Mouse (Mus musculus) large intestine, adult 2 months (tissue): Measurements from ENCODE around the gene Syne2. TPM values are rescaled to one million over a fixed set of nuclear protein-coding genes. Genes with fewer than 3 reads are reported as not detected.
A peak's percentile ranks its signal among the peaks of the same experiment; 100 is the strongest.

Experiments used
- DNase-seq: peaks from one replicate; pipeline ENCODE4 v3.0.0-alpha.2; 2012; ENCODE audit warnings: low read depth, low spot score
- WGBS: fragments of 180-500 bp; shearing (Covaris S2); methylation state at CpG from one replicate; pipeline ENCODE4 v1.1.7; 2018; 5-methylcytosine and 5-hydroxymethylcytosine counted together
- polyA plus RNA-seq: library from polyadenylated mRNA; depleted of rRNA; stranded (reverse); fragments of >200 nt; gene quantifications from 2 replicates; pipeline ENCODE4 v1.2.3, GENCODE M21; 2012

The Syne2 gene
- polyA plus RNA-seq, 1 experiment = 22.3 TPM

DNA sequence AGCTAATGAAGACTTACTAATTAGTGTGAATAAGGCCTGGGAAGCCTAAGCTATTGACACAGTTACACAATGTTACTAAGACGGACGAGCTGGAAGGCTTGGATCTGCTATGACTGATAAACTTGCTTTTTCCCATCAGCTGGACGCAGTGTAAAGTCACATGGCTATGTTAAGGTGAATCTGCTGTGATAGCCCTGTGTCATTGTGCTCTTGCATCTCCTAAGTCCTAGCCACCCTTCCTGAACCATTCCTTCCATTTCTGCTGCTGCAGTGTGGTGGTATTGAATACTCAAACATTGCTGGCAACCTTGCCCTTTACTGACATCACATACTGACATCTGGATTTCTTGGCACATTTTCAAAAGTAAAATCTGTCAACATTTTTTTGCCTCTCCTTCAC lies 90.5 kb downstream of the Syne2 start:
- 84% methylated on average over 3 of the region's 3 CpGs for WGBS
- DNase-seq = no peak

DNA sequence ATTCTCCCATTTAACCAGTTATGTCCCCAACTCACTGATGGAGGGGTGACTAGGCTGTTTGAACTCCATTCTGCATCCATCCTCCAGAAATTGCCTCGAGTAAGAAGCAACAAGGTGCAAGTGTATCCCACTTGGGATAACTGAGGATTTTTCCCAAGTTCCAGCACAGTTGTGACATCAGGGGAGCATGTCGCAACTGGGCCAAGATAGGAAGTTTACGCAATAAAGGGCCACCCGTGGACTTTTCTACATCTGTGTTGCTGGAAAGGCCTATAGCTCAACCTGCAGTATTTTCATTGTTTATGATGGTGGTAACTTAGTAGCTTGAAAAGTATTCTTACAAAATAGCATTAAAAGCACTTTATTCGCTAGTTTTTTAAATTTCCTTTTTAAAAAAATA lies 97.8 kb downstream of the Syne2 start:
- 78% methylated on average over 5 of the region's 5 CpGs for WGBS
- no peak for DNase-seq

DNA sequence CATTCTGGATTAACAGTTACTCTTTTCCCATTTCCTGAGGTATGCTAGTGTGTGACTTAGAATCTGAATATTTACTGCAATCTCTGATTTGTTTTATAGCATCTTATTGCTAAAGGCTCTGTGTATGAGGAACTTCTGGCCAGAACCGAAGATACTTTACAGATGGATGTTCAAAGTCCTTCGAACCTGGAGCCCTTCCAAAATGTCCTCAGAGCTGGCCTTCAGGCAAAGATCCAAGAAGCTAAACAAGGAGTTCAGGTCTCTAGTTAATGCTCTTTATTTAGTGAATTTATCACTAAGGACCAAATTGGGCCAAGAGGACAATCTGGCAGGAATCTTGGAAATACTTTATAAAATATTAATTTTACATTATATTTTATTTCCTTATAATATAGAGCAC lies 100.5 kb downstream of the Syne2 start:
- DNase-seq = peak; percentile 13
- 15% methylated on average over 2 of the region's 2 CpGs for WGBS

DNA sequence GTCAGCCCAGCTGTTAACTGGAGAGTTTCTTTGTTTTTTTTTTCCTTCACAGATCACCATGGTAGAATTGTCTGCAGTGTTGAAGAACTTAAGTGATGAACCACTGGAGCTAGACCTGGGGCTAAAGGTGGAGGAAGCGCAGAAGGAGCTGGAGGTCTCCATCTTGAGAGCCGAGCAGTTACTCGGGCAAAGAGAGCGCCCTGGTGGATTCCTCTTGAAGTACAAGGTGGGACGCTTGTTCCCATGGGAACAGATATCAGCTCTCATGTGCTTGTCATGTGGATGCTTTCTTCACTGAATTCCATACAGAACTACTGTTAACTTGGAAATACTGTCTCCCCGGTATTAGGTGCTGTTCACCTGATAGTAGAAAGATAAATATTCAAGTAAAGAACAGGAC lies 101.0 kb downstream of the Syne2 start:
- 76% methylated on average over 6 of the region's 6 CpGs for WGBS
- DNase-seq = no peak

DNA sequence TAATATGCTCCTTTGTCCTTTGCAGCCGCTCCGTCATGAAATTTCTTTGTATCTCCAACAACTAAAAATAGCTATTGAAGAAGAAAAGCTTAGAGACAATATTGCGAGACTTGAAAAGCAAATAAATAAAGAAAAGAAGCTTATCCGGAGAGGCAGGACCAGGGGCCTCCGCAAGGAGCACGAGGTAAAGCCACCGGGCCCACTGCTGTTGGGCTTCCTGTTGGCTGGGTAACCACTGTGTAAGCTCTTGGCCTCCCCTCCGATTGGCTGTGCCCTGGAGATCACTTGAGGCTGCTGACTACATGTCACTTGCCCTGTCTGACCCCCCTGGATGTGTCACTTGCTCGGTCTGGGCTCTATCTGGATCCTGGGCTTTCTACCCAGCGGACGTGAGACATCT lies 105.0 kb downstream of the Syne2 start:
- 88% methylated on average over 11 of the region's 11 CpGs for WGBS
- no peak for DNase-seq

DNA sequence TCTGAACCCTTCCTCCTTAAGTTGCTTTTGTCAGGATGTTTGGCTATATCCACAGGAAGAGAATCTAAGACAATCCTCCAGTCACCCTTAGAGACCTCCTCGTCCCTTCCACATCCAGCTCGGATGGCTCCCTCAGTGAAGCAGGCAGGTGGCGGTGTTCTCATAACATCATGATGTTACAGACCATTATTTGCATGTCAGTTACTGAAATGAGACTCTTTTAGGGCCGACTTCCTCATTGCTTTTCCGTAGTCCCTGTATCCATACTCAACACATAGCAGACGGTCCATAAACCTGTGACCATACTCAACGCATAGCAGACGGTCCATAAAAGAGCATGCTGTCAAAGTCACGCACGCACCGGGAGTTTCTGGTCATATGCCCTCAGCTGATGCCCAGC lies 106.9 kb downstream of the Syne2 start:
- DNase-seq = no peak
- WGBS = 74% methylated on average over 11 of the region's 11 CpGs

DNA sequence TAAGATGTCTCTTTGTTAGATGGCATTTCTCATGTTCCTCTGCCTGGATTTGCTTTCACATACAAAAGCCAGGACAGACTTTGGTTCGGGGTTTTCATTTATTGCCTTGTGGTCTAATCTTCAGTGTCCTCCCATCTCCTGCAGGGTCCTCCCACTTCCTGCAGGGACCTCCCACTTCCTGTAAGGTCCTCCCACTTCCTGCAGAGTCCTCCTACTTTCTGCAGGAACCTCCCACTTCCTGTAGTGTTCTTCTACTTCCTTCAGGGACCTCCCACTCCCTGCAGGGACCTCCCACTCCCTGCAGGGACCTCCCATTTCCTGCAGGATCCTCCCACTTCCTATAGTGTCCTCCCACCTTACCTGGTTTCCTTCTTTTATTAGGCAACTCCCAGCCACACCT lies 109.7 kb downstream of the Syne2 start:
- DNase-seq = no peak
- 63% methylated on average over 1 of the region's 1 CpGs for WGBS

DNA sequence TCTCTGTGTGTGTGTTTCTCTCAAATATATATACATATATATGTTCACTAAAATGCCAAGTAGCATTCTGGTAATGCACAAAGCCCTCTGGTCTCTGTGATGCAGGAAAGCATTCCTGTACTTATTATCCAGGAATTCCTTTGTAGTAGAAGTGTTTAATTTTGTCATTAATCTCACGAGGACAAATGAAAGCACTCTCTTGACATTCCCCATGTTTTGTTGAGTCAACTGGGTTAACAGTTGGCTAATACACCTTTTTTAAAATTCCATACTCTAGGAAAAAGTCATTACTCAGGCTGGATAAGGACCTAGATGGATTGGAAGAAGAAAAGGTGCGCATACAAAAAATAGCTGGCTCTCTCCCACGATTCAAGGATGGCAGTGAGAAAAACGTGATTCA lies 115.6 kb downstream of the Syne2 start:
- WGBS = 83% methylated on average over 4 of the region's 4 CpGs
- DNase-seq = no peak

DNA sequence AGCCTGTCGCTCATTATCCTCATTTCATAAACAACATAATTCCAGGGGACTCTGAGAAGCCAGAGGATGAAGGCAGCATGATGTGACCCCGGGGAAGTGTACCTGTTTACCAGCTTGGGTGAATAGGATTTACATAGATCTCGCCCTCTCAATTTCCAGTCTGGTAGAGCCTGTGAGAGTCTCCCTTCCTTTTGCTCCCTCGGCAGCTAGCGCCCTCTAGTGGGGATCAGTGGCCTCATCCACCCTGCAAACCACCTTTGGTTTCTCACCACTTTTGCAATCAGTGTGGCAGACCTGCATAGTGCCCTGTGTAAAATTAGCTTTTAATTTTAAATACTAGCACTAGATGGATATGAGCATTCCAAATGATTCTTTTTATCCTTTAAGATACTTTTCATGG lies 133.4 kb downstream of the Syne2 start:
- WGBS = 51% methylated on average over 5 of the region's 5 CpGs
- DNase-seq = peak; percentile 11

DNA sequence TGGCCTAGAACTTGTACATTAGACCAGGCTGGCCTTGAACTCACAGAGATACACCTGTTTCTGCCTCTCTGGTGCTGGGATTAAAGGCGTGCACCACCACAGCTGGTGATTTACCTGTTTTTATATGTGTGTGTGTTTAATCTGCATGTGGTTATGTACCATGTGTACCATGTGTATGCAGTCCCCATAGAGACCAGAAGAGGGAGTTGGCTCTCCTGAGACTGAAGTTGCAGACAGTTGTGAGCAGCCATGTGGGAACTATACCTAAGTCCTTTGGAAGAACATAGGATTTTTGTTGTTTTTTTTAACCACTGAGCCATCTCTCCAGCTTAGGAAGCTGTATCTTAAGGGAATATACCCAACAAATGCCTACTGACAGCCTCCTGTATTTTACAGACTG lies 134.1 kb downstream of the Syne2 start:
- no peak for DNase-seq
- 100% methylated on average over 1 of the region's 1 CpGs for WGBS

DNA sequence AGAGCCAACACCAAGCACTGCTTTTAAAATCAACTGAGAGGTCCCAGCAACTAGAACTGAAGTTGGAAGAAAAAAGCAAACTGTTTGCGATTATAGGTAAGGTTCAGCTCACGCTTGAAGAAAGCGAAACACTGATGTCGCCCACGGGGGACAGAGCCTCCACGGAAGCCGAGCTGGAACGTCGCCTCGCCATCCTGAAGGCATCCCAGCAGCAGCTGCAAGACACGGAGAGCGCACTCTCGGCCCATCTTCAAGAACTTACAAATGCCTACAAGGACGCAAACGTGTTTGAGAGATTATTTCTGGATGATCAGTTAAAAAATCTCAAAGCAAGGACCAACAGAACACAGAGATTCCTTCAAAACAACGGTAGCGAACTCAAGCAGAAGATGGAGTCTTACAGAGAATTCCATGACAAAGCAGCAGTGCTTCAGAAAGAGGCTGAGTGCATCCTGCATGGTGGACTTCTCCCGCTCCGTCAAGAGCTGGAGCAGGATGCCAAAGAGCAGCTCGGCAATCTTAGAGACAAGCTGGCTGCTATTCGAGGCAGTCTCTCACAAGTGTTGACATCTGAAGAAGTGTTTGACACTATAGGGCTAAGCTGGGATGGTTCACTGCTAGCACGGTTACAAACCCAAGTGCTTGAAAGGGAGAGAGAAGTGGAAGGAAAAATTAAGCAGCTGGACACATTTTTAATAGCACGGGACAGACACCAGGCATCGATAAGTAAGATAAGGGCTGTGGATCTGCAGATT lies 148.7 kb downstream of the Syne2 start:
- DNase-seq = no peak
- 95% methylated on average over 24 of the region's 24 CpGs for WGBS

DNA sequence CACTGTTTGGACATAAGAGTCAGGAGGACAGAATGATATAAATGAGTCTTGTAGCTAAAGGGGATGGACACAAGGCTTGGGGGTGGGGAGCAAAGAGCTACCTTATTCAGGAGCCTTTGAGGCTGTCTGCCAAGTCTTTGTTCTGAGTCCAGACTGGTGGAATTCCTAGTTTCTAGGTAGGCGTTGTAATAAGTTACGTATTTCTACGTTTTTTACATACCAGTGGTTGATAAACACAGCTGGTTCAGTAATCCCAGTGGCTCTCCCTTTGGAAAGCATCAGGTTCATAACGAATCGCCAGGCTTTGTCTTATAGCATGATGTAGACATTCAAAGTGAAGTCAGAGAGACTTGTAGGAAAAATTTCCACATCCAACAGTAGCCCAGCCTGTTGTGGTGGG lies 161.1 kb downstream of the Syne2 start:
- no peak for DNase-seq
- 67% methylated on average over 5 of the region's 5 CpGs for WGBS

DNA sequence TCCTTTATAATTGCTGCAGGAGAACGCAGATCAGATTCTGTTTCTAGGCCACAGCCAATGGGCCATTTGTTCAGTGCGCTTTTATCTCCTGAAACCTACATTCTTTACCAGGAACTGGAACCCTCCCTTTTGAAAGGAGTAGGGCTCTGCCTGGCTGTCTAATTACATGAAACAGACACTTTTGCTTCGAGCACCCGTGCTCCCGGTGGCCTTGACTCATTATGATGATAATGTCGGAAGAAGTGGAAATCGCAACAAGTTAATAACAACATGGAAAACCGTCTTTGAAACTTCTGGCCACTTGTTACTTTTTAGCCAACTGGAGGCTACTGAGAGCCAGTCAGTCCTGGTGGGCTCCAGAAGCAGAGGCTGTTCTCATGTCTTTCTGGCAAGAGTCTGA lies 165.4 kb downstream of the Syne2 start:
- WGBS = 86% methylated on average over 8 of the region's 8 CpGs
- no peak for DNase-seq

DNA sequence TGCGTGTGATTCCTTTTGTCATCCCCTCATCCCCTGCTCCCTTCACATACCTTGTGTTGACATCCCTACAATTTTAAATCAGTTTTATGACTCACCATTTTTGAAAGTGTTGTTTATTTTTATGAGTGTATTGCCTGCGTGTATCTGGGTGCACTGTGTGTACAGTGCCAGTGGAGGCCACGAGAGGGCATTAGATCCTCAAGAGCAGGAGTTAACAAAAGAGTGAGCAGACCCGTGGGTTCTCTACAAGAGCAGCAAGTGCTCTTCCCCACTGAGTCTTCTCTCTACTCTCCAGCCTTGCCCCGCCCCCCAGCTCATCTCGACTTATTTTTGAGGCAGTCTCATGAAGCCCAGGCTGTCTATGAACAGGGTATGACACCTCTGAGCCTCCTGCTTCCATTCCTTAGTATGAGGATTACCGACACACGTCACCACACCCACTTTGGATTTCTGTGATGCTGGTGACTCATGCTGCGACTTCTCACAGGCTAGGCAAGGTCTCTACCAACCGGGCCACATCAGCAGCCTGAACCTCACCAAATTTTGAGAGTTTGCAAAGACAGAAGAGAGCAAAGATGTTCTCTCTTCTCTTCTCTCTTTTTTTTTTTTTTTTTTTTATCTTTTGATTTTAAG lies 174.4 kb downstream of the Syne2 start:
- no peak for DNase-seq

DNA sequence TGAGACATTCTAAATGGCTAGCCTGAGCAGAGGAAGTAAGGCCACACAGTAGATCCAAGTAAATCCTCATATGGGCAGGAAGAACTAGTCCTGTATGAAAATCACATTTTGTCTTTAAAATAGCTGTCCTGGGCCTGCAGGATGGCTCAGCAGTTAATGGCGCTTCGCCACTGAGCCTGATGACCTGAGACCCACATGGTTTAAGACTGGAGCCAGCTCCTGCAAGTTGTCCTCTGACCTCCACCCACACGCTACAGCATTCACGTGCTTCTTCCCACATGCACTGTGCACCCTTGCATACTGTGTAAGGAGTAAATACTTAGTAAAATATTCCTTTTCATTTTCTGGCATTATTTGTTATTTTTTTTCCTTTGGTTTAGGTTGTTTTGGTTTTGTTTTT lies 175.0 kb downstream of the Syne2 start:
- DNase-seq = no peak
- 96% methylated on average over 4 of the region's 4 CpGs for WGBS

More for the DNA sequence above, 174.4 kb downstream of the Syne2 start:
- 61% methylated on average over 10 of the region's 10 CpGs for WGBS

DNA sequence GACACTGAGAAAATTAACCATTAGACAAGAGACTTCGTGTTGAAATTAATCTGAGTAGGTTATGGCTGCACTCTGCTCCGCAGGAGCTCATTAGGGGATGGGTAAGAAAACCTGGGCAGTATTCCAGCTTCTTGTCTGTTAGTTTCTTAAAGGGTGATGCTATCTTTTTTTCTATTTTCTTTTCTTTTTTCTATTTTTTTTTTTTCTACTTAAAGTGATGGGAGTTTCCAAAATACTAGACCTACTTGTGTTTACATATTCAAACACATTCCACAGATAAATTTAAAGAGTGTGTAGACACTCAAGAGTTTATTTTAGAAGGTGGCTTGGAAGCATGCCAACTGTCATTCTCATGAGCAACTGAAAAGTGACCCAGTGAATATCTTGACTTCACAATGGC lies 177.2 kb downstream of the Syne2 start:
- DNase-seq = no peak
- 10% methylated on average over 2 of the region's 2 CpGs for WGBS

DNA sequence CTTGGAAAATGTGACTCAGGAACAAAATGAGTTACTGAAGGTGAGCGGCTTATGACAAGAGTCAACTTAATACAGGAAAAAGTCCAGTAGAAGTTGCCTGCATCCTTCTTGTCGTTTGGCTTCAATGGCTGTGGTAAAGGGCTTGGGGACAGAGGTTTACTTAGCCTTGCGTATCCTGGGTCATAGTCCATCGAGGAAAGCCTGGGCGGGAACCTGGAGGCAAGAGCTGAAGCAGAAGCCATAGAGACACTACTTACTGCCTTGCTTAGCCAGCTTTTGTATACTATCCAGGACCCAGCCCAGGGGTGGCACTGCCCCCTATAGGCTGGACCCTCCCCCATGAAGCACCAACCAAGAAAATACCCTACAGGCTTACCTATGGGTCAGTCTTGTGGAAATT lies 179.6 kb downstream of the Syne2 start:
- DNase-seq = no peak
- 34% methylated on average over 5 of the region's 5 CpGs for WGBS

DNA sequence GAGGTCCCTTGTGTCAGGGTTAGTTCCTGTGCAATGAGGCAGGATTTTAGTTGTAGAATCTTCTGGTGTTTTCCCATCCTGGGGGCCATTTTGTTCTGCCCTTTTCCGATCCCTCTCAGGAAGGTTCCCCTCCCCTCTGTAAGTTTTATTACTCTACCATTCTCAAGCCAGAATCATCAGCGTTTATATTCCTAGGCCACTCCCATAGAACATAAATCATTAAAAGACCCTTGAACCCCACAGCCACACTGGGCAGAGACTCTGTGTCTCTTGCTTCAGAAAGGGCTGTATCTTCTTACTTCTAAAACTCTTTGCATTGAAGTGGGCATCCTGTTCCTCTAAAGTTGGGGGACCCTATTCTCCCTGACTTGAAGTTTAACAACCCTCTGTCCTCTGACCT lies 180.5 kb downstream of the Syne2 start:
- DNase-seq = no peak
- WGBS = 21% methylated on average over 2 of the region's 2 CpGs

DNA sequence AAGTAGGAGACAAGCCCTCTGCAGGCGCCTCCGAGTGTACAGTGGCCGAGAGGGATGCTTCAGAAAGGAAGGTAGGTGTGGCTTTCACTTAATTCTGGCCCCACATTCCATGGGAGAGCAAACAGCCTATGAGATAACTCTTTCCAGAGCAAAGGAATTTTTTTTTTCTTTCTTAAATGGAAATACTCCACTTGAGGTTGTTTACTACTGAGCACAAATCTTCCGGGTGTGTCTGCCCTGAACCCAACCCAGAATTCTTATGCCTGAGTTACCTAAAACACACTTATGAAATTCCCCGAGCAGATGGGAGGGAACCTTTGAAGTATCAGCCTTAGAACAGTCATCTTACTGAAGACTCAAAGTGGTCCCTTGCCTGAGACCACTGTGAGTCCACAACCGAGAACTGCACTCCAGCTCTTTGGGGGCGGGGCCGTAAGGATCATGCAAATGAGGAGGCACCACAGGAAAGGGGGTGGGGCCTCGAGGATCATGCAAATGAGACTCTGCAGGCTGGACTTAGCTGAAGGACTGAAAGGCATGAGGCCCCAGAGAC lies 186.8 kb downstream of the Syne2 start:
- 32% methylated on average over 9 of the region's 9 CpGs for WGBS
- DNase-seq = no peak

DNA sequence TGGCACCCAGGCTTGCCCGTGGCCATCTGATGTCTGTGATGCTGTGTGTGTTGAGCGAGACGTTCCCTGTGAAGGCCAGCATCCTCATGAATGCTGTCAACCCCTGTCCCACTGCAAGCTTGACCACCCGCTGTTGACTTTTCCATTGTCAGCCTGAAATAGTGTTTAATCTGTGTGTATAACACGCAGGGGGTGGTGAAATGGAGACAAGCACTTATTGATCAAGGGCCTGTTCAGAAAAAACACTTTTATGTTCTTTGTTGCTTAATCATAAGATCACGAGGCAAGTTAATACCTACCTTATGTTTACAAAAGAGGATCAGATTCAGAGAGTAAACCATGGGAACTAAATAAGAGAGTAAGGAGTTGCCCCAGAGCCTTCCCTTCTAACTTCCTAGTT lies 191.1 kb downstream of the Syne2 start:
- no peak for DNase-seq
- 71% methylated on average over 6 of the region's 6 CpGs for WGBS

DNA sequence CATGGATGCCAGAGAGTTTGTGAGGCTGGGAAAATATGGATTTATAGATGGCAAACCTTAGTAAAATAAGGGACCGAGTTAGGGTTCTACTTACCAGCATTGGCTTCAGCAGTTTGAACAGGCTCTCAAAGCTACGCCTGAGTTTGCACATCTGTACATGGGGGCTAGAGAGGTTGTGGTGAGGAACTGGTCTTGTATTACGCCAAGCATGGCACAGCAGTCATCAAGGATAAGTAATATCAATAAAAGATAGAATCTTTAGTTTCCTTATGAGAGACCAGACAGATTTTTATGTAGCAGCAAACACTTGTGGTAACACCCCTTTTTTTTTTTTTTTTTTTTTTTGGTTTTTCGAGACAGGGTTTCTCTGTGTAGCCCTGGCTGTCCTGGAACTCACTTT lies 194.9 kb downstream of the Syne2 start:
- no peak for DNase-seq
- WGBS = 80% methylated on average over 4 of the region's 4 CpGs
